Comparison of ENCODE assay signal across 22 mouse cellular contexts in the genomic region with DNA sequence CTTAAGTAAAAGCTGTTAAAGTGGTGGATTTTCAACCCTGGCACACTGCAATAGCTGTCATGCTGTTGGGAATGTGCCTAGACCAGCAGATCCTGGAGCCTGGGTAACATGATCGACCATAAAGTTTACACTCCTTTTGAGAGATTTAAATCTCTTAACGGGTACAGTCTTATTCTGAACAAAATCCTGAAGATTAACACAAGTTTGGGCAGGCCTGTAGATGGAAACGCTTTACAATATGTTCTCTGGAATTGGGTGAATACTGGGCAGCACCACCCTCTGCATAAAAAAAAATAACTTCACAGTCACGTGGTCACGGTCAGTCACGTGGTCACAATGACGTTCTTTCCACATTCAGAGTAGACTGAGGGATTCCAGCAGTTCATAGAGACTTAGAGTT. TPM values are rescaled to one million over a fixed set of nuclear protein-coding genes. Genes with fewer than 3 reads are reported as not detected.
DNase-seq lines count a peak whose midpoint lies in the region; ATAC-seq and TF ChIP-seq lines count a peak whose summit lies in the region.
"Had no signal": no experiment of that assay in that cellular context is flagged by ENCODE, and none has a peak within 500 bp of the region (broad histone marks: within the 10 kb centered on the region; RNA-seq: fewer than 3 reads in every experiment).

No protein-coding gene starts in this region.

- H3K27me3 ChIP-seq in forebrain, postnatal 0 days (ENCODE audit: insufficient read depth, low read length) = no peaks in the 10 kb centered on the region
- no peaks in the 10 kb centered on the region for H3K27me3 ChIP-seq in forebrain, embryonic 14.5 days (replicated peaks; ENCODE audit: control insufficient read depth, insufficient read depth, low read length)
- no peaks in the 10 kb centered on the region for H3K27me3 ChIP-seq in testis, adult 2 months (ENCODE audit: control insufficient read depth, insufficient read depth, low read length)
- H3K27me3 ChIP-seq in stomach, postnatal 0 days (ENCODE audit: control insufficient read depth, insufficient read depth, low read length) = no peaks in the 10 kb centered on the region
- H3K27me3 ChIP-seq: forebrain, embryonic 15.5 days; hindbrain, embryonic 12.5 days; neural tube, embryonic 12.5 days; stomach, embryonic 15.5 days had no signal

- no peak overlapping the region for H3K27ac ChIP-seq in forebrain, postnatal 0 days (ENCODE audit: low read depth, low read length)
- no peak overlapping the region for H3K27ac ChIP-seq in forebrain, embryonic 14.5 days (ENCODE audit: low read depth, low read length)
- no peak overlapping the region for H3K27ac ChIP-seq in testis, adult 2 months (ENCODE audit: control insufficient read depth, insufficient read depth, low read depth, low read length)
- peak overlapping the region; percentile 72 for H3K27ac ChIP-seq in embryonic fibroblast, embryonic 13.5 days (ENCODE audit: insufficient read depth, low read length)
- no peak overlapping the region for H3K27ac ChIP-seq in stomach, postnatal 0 days (replicated peaks)
- H3K27ac ChIP-seq: forebrain, embryonic 15.5 days; hindbrain, embryonic 12.5 days; liver, embryonic 14.5 days; neural tube, embryonic 12.5 days; stomach, embryonic 15.5 days had no signal

- peak; percentile 70 for ATAC-seq in forebrain, postnatal 0 days
- ATAC-seq in forebrain, embryonic 14.5 days = no peak
- 0 out of 2 replicates have a peak, but pooled peaks have one; percentile 27 for ATAC-seq in stomach, postnatal 0 days (ENCODE audit: low FRiP score, low TSS enrichment)
- no peak for ATAC-seq in CD4-positive, CD25-positive, alpha-beta regulatory T cell, adult 4 months
- ATAC-seq: forebrain, embryonic 15.5 days; inflammation-experienced regulatory T-cells, adult 6 months had no signal

- no peak for DNase-seq in forebrain, postnatal 0 days
- no peak for DNase-seq in forebrain, embryonic 14.5 days (ENCODE audit: low spot score)
- DNase-seq in testis, postnatal 10 days (ENCODE audit: low spot score) = no peak
- DNase-seq in stomach, postnatal 0 days (ENCODE audit: low spot score) = no peak
- no peak for DNase-seq in adrenal gland, postnatal 25 days
- DNase-seq: cerebellum, adult 11 months; cerebellum, postnatal 36 days; gastrocnemius, postnatal 14 days; kidney, adult 8-10 months; kidney, postnatal 25 days; lung, postnatal 14 days; spleen, adult 18-20 months; thymus, postnatal 25 days had no signal

- peaks cover 9% of the 10 kb centered on the region; the same call in 1 of the 2 replicates for H3K4me1 ChIP-seq in forebrain, postnatal 0 days (ENCODE audit: insufficient read depth)
- peaks cover 7% of the 10 kb centered on the region for H3K4me1 ChIP-seq in forebrain, embryonic 14.5 days (ENCODE audit: control insufficient read depth, insufficient read depth, low read length)
- H3K4me1 ChIP-seq in testis, adult 2 months (ENCODE audit: control insufficient read depth, insufficient read depth, low read length) = peaks cover 3% of the 10 kb centered on the region
- peaks cover 33% of the 10 kb centered on the region for H3K4me1 ChIP-seq in embryonic fibroblast, embryonic 13.5 days (ENCODE audit: control insufficient read depth, insufficient read depth, low read length)
- H3K4me1 ChIP-seq in stomach, postnatal 0 days (replicated peaks; ENCODE audit: control insufficient read depth, insufficient read depth) = no peaks in the 10 kb centered on the region

- H3K9ac ChIP-seq in forebrain, postnatal 0 days = no peak overlapping the region
- H3K9ac ChIP-seq in forebrain, embryonic 14.5 days (ENCODE audit: low read length) = no peak overlapping the region
- H3K9ac ChIP-seq in stomach, postnatal 0 days (ENCODE audit: low read length) = no peak overlapping the region
- H3K9ac ChIP-seq: forebrain, embryonic 15.5 days; hindbrain, embryonic 12.5 days; liver, embryonic 14.5 days; neural tube, embryonic 12.5 days; stomach, embryonic 15.5 days had no signal

- H3K9me3 ChIP-seq in forebrain, postnatal 0 days (ENCODE audit: low read length) = no peaks in the 10 kb centered on the region
- H3K9me3 ChIP-seq in forebrain, embryonic 14.5 days (replicated peaks; ENCODE audit: control insufficient read depth, low read length) = no peaks in the 10 kb centered on the region
- no peaks in the 10 kb centered on the region for H3K9me3 ChIP-seq in stomach, postnatal 0 days (ENCODE audit: control insufficient read depth, low read length)
- H3K9me3 ChIP-seq: forebrain, embryonic 15.5 days; hindbrain, embryonic 12.5 days; neural tube, embryonic 12.5 days; stomach, embryonic 15.5 days had no signal

- H3K4me2 ChIP-seq in forebrain, postnatal 0 days (ENCODE audit: low read depth) = no peak overlapping the region
- H3K4me2 ChIP-seq in forebrain, embryonic 14.5 days (ENCODE audit: low read length) = no peak overlapping the region
- H3K4me2 ChIP-seq in stomach, postnatal 0 days (replicated peaks; ENCODE audit: low read depth) = no peak overlapping the region
- H3K4me2 ChIP-seq: forebrain, embryonic 15.5 days; hindbrain, embryonic 12.5 days; neural tube, embryonic 12.5 days; stomach, embryonic 15.5 days had no signal

- WGBS in forebrain, postnatal 0 days = 59% methylated on average over 7 of the region's 7 CpGs
- 82% methylated on average over 7 of the region's 7 CpGs for WGBS in forebrain, embryonic 14.5 days
- WGBS in stomach, postnatal 0 days = 59% methylated on average over 7 of the region's 7 CpGs

- no peak overlapping the region for H3K4me3 ChIP-seq in forebrain, postnatal 0 days (ENCODE audit: low read depth, low read length)
- no peak overlapping the region for H3K4me3 ChIP-seq in forebrain, embryonic 14.5 days (ENCODE audit: low read depth, low read length)
- H3K4me3 ChIP-seq in testis, adult 2 months (ENCODE audit: control insufficient read depth, low read depth, low read length) = peak overlapping the region; percentile 43
- no peak overlapping the region for H3K4me3 ChIP-seq in embryonic fibroblast, embryonic 13.5 days (ENCODE audit: insufficient read depth, low read length)
- H3K4me3 ChIP-seq in stomach, postnatal 0 days (ENCODE audit: low read depth, low read length) = no peak overlapping the region
- H3K4me3 ChIP-seq: forebrain, embryonic 15.5 days; hindbrain, embryonic 12.5 days; neural tube, embryonic 12.5 days; stomach, embryonic 15.5 days had no signal

- no peak for TF ChIP-seq POLR2A in testis, adult 2 months (IDR thresholded peaks at IDR 0.05; ENCODE audit: control insufficient read depth, low read depth, low read length)
- no peak for TF ChIP-seq POLR2A in embryonic fibroblast, embryonic 13.5 days (IDR thresholded peaks at IDR 0.05; ENCODE audit: low read depth, low read length)

- peak; percentile 39 for TF ChIP-seq EP300 in stomach, postnatal 0 days (optimal IDR thresholded peaks at IDR 0.05)

- no peak for TF ChIP-seq CTCF in forebrain, postnatal 0 days (IDR thresholded peaks at IDR 0.05; ENCODE audit: low read depth)
- no peak for TF ChIP-seq CTCF in testis, adult 2 months (IDR thresholded peaks at IDR 0.05; ENCODE audit: control insufficient read depth, insufficient read depth, insufficient replicate concordance, low read depth, low read length)
- no peak for TF ChIP-seq CTCF in embryonic fibroblast, embryonic 13.5 days (IDR thresholded peaks at IDR 0.05; ENCODE audit: borderline replicate concordance, insufficient read depth, low read length)
- no peak for TF ChIP-seq CTCF in stomach, postnatal 0 days (IDR thresholded peaks at IDR 0.05; ENCODE audit: low read depth)

- H3K36me3 ChIP-seq in forebrain, postnatal 0 days (ENCODE audit: insufficient read depth) = no peaks in the 10 kb centered on the region
- H3K36me3 ChIP-seq in forebrain, embryonic 14.5 days (ENCODE audit: control insufficient read depth, insufficient read depth, low read length) = 0 out of 2 replicates have a peak, but pooled peaks cover 3% of the 10 kb centered on the region
- no peaks in the 10 kb centered on the region for H3K36me3 ChIP-seq in testis, adult 2 months (ENCODE audit: control insufficient read depth, insufficient read depth, low read length)
- no peaks in the 10 kb centered on the region for H3K36me3 ChIP-seq in stomach, postnatal 0 days (ENCODE audit: control insufficient read depth, insufficient read depth, low read length)
- H3K36me3 ChIP-seq: forebrain, embryonic 15.5 days; stomach, embryonic 15.5 days had no signal

RNA-seq across cellular contexts. Expression of gene Vcam1, which starts 10.3 kb away (rescaled TPM):
- 30.2 and 36.9 TPM in 2 replicates for total RNA-seq in forebrain, postnatal 0 days (2014; rRNA removed)
- polyA plus RNA-seq in forebrain, postnatal 0 days (2015; fragmentation: Nextera tagmentation; extraction: Ambion mirVana) = 28.2 and 32.1 TPM in 2 replicates
- 33.1 and 35.6 TPM in 2 replicates for polyA plus RNA-seq in forebrain, embryonic 14.5 days (2014; fragmentation: Nextera tagmentation; extraction: Ambion mirVana)
- 21.9 and 39.0 TPM in 2 replicates for polyA plus RNA-seq in testis, adult 2 months (2012; rRNA removed)
- 114 and 127 TPM in 2 replicates for polyA plus RNA-seq in embryonic fibroblast, embryonic 13.5 days (2011; ENCODE audit: insufficient read length, low read depth, missing spikeins)
- 16.3 and 17.3 TPM in 2 replicates for polyA plus RNA-seq in stomach, postnatal 0 days (2015; fragmentation: Nextera tagmentation; extraction: Ambion mirVana)
- total RNA-seq in adrenal gland, postnatal 25 days (2021) = 10.8 and 13.1 TPM in 2 replicates
- polyA plus RNA-seq in CD4-positive, CD25-positive, alpha-beta regulatory T cell, adult 4 months (2017; shearing (Covaris generic)) = 1 to 10 TPM; 5.4 to 7.8 TPM

Comparison
In these comparisons a context has a peak if more than half of its experiments do, and no peak if none do; other contexts are left out.
1. ATAC-seq: peak in forebrain, postnatal 0 days (single experiment) and stomach, postnatal 0 days (single experiment); none in forebrain, embryonic 14.5 days (single experiment) and CD4-positive, CD25-positive, alpha-beta regulatory T cell, adult 4 months (single experiment).